Mouse (Mus musculus) midbrain, embryonic 16.5 days (tissue): ENCODE measurements around the gene Cinp. TPM values are rescaled to one million over a fixed set of nuclear protein-coding genes. Genes with fewer than 3 reads are reported as not detected.
A peak's percentile ranks its signal among the peaks of the same experiment; 100 is the strongest.
"Not testable (repeated sequence)": the region's sequence is repeated elsewhere in the genome, so short reads cannot be mapped to it uniquely, and the experiment has no call there.

Experiments used
- ATAC-seq: fragments of 200-750 bp; cut with Nextera tagmentation; 2 replicates; pipeline ENCODE4 v1.8.0; 2017; ENCODE audit warnings: moderate TSS enrichment
- H3K27ac ChIP-seq: fragments of 300-500 bp; sonication (generic); 2 replicates; pipeline ENCODE4 v1.5.1; 2014; ENCODE audit warnings: mild to moderate bottlenecking, low read length, mixed read lengths
- H3K27me3 ChIP-seq: fragments of 300-500 bp; sonication (generic); 2 replicates; pipeline ENCODE4 v1.6.1; 2014; ENCODE audit warnings: low read depth, low read length, mixed read lengths; ENCODE audit not compliant: control insufficient read depth, insufficient read depth
- H3K36me3 ChIP-seq: fragments of 300-500 bp; sonication (generic); 2 replicates; pipeline ENCODE4 v1.6.1; 2014; ENCODE audit warnings: mild to moderate bottlenecking, low read length, moderate library complexity, mixed read lengths; ENCODE audit not compliant: control insufficient read depth, insufficient read depth
- H3K4me1 ChIP-seq: fragments of 300-500 bp; sonication (generic); 2 replicates; pipeline ENCODE4 v1.6.1; 2014; ENCODE audit warnings: mild to moderate bottlenecking, low read length, mixed read lengths; ENCODE audit not compliant: control insufficient read depth, insufficient read depth
- H3K4me2 ChIP-seq: fragments of 300-500 bp; sonication (generic); 2 replicates; pipeline ENCODE4 v1.6.1; 2014; ENCODE audit warnings: mild to moderate bottlenecking, low read length, mixed read lengths
- H3K4me3 ChIP-seq: fragments of 300-500 bp; sonication (generic); 2 replicates; pipeline ENCODE4 v1.5.1; 2014; ENCODE audit warnings: low read depth, mild to moderate bottlenecking, low read length, moderate library complexity, mixed read lengths
- H3K9ac ChIP-seq: fragments of 300-500 bp; sonication (generic); 2 replicates; pipeline ENCODE4 v1.6.1; 2014; ENCODE audit warnings: low read depth, low read length, mixed read lengths
- H3K9me3 ChIP-seq: fragments of 300-500 bp; sonication (generic); replicated peaks from 2 replicates; pipeline ENCODE4 v1.6.1; 2014; ENCODE audit warnings: mild to moderate bottlenecking, low read length, mixed read lengths; ENCODE audit not compliant: control insufficient read depth, poor library complexity, severe bottlenecking
- WGBS: fragments of 180-500 bp; shearing (Covaris S2); extraction: QIAGEN DNeasy Blood & Tissue Kit; methylation state at CpG from one replicate; pipeline ENCODE4 v1.1.7; 2014; 5-methylcytosine and 5-hydroxymethylcytosine counted together
- polyA plus RNA-seq: library from polyadenylated mRNA; unstranded; fragments of >200 nt; fragmentation: Nextera tagmentation; extraction: Ambion mirVana; gene quantifications from 2 replicates; pipeline ENCODE4 v1.2.1, GENCODE M21; 2015

Cinp gene
- polyA plus RNA-seq, 1 experiment from 2014 or later = 90.0 TPM

DNA sequence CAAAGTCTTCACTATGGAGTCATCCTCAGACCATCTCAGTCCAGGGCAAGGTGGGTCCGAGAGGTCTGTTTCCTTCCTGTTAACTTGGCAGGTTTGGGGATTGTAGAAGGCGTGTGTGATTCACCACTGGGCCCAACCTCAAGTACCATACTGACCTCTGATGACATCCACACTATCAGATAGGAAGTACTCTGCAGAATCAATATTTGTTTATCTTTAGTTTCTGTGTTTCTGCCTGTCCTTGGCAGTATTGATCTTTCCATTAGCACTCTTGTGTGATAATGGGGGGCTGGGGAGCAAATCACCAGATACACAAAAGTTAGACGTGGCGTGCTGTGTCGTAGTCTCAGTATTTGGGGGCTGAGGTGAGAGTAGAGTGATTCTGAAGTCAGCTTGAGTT, 17.7 kb downstream of the Cinp start:
- Histone ChIP-seq H3K9me3 (no peaks in the 10 kb centered on the region), H3K9ac (no peak overlapping the region), H3K4me3 (no peak overlapping the region), H3K4me1 (no peaks in the 10 kb centered on the region), H3K4me2 (no peak overlapping the region), H3K27ac (no peak overlapping the region), H3K27me3 (no peaks in the 10 kb centered on the region), H3K36me3 (peaks cover 33% of the 10 kb centered on the region)
- 96% methylated on average over 5 of the region's 5 CpGs for WGBS
- no peak for ATAC-seq

DNA sequence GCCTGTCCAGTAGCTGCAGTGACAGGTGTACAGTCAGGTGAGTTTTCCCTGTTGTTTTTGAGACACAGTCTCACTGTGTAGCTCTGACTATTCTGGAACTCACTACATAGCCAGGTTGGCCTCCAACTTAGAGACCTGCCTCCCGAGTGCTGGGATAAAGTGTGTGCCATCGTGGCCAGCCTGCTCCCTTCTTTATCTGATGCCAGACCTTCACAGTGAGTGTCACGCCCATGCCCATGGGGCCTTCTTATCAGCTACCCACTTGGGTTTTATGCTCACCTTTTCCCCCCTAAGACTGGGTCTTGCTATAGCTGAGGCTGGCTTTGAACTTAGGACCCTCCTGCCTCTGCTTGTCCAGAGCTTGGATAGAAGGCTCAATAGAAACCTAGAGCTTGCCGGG, 18.8 kb downstream of the Cinp start:
- H3K4me3 ChIP-seq = no peak overlapping the region
- 87% methylated on average over 4 of the region's 4 CpGs for WGBS
- peaks cover 25% of the 10 kb centered on the region for H3K36me3 ChIP-seq
- ATAC-seq = no peak
- no peaks in the 10 kb centered on the region for H3K9me3 ChIP-seq
- no peaks in the 10 kb centered on the region for H3K4me1 ChIP-seq
- H3K27me3 ChIP-seq = no peaks in the 10 kb centered on the region
- H3K9ac ChIP-seq = no peak overlapping the region
- no peak overlapping the region for H3K27ac ChIP-seq
- H3K4me2 ChIP-seq = no peak overlapping the region

DNA sequence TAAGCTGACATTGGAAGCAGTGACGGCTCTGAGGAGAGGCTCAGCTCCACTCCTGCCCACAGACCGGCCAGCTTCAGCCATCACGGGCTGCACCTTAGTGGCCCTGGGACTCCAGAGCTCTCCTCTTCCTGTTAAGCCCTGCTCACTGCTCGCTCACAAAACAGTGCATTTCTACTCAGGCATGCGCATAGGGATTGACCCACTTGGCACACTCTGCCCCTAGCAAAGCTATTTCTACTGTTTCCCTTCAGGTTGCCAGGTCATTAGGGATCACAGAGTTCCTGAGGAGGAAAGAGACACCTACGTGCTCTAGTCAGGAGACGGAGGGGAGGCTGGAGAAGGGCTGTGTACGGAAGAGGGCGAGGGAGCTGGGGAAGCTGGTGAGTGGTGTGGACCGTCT, 23.0 kb downstream of the Cinp start:
- 67% methylated on average over 10 of the region's 10 CpGs for WGBS
- no peaks in the 10 kb centered on the region; the same call in 1 of the 2 replicates for H3K4me1 ChIP-seq
- ATAC-seq = no peak
- H3K4me2 ChIP-seq = no peak overlapping the region
- H3K9ac ChIP-seq = no peak overlapping the region
- H3K27ac ChIP-seq = no peak overlapping the region
- peaks cover 16% of the 10 kb centered on the region for H3K36me3 ChIP-seq
- no peaks in the 10 kb centered on the region for H3K27me3 ChIP-seq
- H3K9me3 ChIP-seq = no peaks in the 10 kb centered on the region
- no peak overlapping the region for H3K4me3 ChIP-seq

DNA sequence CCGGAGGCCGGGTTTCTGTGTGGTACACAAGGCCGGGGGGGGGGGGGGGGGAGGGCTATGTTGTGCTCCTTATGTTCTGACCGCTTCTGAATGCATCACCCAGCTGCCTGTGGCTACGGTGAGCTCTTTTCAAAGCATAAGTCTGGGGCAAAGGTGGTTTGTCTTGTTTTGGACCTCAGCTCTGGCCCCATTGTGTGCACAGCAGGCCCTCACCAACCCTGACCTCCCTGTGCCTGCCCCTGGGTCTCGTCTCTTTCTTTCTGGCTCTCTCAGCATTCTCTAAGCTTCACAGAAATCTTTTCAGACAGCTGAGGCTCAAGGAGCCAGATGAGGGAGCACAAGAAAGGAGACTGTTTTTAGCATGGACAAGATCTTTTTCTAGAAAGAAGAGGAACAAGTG, 23.4 kb downstream of the Cinp start:
- no peak for ATAC-seq
- WGBS = 31% methylated on average over 6 of the region's 6 CpGs
- no peaks in the 10 kb centered on the region for H3K27me3 ChIP-seq
- H3K9ac ChIP-seq = no peak overlapping the region
- no peak overlapping the region for H3K27ac ChIP-seq
- H3K4me3 ChIP-seq = no peak overlapping the region
- peaks cover 2% of the 10 kb centered on the region; the same call in 1 of the 2 replicates for H3K4me1 ChIP-seq
- H3K4me2 ChIP-seq = no peak overlapping the region
- no peaks in the 10 kb centered on the region for H3K9me3 ChIP-seq
- H3K36me3 ChIP-seq = peaks cover 16% of the 10 kb centered on the region

DNA sequence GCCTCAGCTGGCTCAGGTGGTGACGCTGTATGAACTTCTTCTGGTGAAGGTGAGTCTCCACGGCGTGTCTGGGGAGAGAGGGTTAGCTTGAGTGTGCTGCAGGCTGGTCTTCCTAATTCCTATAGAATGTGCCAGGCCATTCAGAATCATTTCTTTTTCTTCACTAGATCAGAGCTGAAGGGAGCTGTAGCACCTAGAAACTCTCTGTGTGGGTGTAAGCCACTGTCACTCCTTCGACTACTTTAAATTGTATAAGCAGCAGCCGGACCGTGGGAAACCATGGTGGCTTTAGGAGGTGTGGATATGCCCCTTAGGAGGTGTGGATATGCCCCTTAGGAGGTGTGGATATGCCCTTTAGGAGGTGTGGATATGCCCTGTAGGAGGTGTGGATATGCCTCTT, 24.9 kb downstream of the Cinp start:
- no peak overlapping the region for H3K9ac ChIP-seq
- no peak overlapping the region for H3K27ac ChIP-seq
- peaks cover 2% of the 10 kb centered on the region; the same call in 1 of the 2 replicates for H3K4me1 ChIP-seq
- peaks cover 16% of the 10 kb centered on the region for H3K36me3 ChIP-seq
- 96% methylated on average over 6 of the region's 6 CpGs for WGBS
- no peak for ATAC-seq
- H3K9me3 ChIP-seq = no peaks in the 10 kb centered on the region
- no peaks in the 10 kb centered on the region for H3K27me3 ChIP-seq
- no peak overlapping the region for H3K4me2 ChIP-seq
- H3K4me3 ChIP-seq = no peak overlapping the region

DNA sequence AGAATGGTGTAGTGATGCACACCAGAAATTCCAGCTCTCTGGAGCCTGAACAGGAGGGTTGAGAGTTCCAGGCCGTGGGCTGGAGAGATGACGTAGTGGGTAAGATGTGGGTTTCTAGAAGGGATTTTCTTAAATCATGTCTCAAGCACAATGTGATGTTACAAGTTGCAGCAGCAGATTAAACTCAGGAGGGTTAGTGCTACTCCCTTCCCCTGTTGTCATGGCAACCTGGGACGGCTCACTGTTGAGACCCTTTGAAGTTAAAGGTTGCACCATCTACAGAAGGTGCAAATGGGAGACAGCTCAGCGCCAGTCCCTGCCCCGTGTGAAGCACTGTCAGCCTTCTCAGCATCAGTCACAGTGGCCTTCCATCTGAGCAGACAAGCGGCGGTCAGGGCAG, 27.7 kb downstream of the Cinp start:
- no peak overlapping the region for H3K9ac ChIP-seq
- H3K4me2 ChIP-seq = no peak overlapping the region
- H3K4me3 ChIP-seq = no peak overlapping the region
- H3K4me1 ChIP-seq = peaks cover 2% of the 10 kb centered on the region; the same call in 1 of the 2 replicates
- peak; percentile 51; the same call in 1 of the 2 replicates for ATAC-seq
- H3K9me3 ChIP-seq = no peaks in the 10 kb centered on the region
- H3K27me3 ChIP-seq = no peaks in the 10 kb centered on the region
- 34% methylated on average over 7 of the region's 7 CpGs for WGBS
- peak overlapping the region; percentile 30; the same call in 1 of the 2 replicates for H3K27ac ChIP-seq
- H3K36me3 ChIP-seq = peaks cover 5% of the 10 kb centered on the region

DNA sequence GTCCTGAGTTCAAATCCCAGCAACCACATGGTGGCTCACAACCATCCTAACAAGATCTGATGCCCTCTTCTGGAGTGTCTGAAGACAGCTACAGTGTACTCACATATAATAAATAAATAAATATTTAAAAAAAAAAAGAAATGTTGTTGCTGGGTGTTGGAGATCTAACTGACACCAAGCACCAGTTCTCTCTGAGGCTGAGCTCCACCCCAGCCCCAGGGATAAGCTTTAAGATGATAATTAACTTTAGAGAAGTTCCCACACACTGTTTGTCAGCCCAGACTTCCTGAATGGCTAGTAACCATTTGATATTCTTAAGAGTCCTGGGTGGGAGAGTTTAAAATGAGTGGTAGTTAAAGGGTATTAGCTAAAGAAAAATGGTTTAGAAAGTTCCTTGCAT, 28.7 kb downstream of the Cinp start:
- Histone ChIP-seq H3K4me2 (no peak overlapping the region), H3K27me3 (no peaks in the 10 kb centered on the region), H3K9ac (no peak overlapping the region), H3K4me3 (no peak overlapping the region), H3K4me1 (peaks cover 2% of the 10 kb centered on the region; the same call in 1 of the 2 replicates), H3K27ac (no peak overlapping the region), H3K36me3 (peaks cover 10% of the 10 kb centered on the region), H3K9me3 (no peaks in the 10 kb centered on the region)
- no peak for ATAC-seq

DNA sequence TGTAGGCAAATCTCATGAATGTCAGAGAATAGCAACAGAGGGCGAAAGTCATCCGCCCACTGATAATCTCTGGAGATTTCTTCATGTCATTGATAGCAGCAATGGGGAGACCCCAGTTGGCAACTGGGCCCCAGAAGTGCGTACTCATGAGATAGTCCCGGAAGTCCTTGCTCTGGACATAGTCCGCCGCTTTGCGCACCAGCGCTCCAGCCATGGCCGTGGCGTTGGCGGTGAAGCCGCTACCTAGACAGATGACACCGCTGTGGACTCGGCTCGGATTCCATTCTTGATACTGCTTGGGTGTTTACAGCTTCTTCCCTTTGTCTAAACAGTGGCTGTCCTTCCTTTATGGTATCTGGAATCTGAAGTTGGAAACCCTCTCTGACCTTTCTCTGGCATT, 30.3 kb downstream of the Cinp start:
- not testable (repeated sequence) for H3K4me3 ChIP-seq

DNA sequence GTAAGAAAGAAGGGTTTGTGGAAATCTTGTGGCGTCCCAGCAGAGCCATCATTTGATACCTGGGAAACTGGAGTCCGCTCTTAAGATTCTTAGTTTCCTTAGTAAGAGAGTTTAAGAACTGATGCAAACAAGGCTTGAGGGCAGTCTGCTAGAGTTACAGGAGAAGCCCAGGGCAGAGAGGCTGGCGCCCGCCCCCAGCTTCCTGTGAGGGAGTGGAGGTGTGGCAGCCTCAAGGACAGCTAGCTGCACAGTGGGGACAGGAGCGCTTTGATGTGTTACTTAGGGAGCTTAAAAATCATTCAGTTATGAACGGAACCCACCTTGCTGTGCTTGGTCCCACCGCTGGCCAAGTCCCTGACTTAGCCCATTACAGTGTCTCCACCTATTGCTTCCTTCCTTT, 31.7 kb downstream of the Cinp start:
- H3K9ac ChIP-seq = no peak overlapping the region
- 91% methylated on average over 7 of the region's 7 CpGs for WGBS
- H3K4me3 ChIP-seq = no peak overlapping the region
- H3K4me2 ChIP-seq = no peak overlapping the region
- H3K4me1 ChIP-seq = peaks cover 2% of the 10 kb centered on the region; the same call in 1 of the 2 replicates
- H3K36me3 ChIP-seq = peaks cover 5% of the 10 kb centered on the region; the same call in 1 of the 2 replicates
- H3K27ac ChIP-seq = no peak overlapping the region
- ATAC-seq = no peak
- no peaks in the 10 kb centered on the region for H3K27me3 ChIP-seq
- no peaks in the 10 kb centered on the region for H3K9me3 ChIP-seq

More for the DNA sequence above, 30.3 kb downstream of the Cinp start:
- not testable (repeated sequence) for H3K9ac ChIP-seq, H3K4me1 ChIP-seq, ATAC-seq, H3K27me3 ChIP-seq, H3K36me3 ChIP-seq, H3K4me2 ChIP-seq, H3K9me3 ChIP-seq, H3K27ac ChIP-seq
- WGBS = 96% methylated on average over 15 of the region's 15 CpGs
